Mouse (Mus musculus) right cerebral cortex, adult 2 months (tissue): ENCODE data around the gene N4bp1.

ENCODE experiments used
- DNase-seq, 2 experiments: peaks; one replicate each; pipeline ENCODE4 v3.0.0; 2021 to 2022; ENCODE audit warnings: low spot score in 2 of 2

The N4bp1 gene

DNA sequence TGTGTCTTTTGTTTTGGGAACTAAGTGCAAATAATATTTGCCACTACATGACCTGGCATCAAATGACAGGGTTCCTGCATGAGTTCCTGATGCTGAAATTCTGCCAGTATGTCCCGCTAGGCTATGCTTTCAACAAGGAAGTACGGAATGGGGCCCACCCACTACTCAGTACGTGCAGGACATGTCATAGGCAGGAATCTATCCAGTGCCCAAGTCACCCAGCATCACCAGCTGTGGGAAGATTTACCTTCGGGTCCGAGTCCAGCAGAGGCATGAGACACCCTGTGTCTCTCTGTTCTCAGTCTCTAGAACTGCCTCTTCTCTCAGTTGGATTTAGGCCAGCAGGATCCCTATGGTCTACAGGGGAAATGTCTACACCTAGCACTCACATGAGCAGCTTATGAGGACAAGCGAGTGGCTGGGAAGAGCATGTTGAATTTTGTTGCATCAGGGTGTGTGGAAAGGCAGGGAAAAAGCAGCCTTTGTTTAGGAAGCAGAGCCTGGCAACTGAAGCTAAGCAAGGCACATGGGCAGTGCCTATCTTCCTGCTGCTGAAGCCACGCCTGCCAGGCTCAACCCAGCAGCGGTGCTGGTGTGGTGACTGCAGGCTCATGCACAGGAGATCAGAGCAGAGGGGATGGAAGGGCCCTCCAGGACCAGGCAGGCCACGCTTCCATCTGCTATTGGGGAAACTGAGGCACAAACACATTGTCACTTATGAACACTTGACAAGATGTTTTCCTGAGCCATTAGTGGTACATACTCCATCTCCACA is 59.2 kb downstream of the N4bp1 start:
- no peak for DNase-seq

DNA sequence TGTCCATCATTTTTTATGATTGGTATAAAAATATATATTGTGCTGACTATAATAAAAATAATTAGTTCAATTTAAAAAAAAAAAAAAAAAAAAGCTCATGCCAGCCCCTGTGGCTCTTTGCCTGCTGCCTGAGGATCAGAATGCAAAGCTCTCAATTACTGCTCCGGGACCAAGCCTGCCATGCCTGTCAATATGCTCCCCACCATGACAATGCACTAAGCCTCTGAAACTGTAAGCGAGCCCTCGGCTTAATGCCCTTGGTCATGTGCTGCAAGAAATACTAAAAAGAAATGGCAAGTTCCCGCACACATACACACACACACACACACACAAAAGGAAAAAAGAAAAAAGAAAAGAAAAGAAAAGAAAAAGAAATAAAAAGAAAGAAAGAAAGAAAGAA is 60.3 kb downstream of the N4bp1 start:
- DNase-seq, result no peak

DNA sequence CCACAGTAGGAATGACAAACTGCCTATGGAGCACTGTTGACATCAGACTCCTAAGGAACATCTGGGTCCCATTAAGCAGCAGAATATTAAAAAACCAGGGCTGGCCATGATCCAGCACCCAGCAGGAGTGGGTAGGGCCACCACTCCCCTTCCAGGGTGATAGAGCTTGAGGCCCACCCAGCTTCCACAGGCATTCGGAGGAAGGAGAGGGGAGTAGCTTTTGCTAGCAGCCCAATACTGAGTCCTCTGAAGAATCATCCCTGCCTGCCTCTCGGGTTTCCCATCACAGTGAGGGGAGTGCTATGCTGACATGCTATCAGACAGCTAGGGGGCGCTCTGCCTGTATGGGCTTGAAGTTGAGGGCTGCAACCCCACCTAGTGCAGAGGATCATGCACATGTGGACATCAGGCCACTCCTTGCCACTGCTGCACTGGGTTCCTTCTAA is 64.3 kb downstream of the N4bp1 start:
- DNase-seq, result no peak

DNA sequence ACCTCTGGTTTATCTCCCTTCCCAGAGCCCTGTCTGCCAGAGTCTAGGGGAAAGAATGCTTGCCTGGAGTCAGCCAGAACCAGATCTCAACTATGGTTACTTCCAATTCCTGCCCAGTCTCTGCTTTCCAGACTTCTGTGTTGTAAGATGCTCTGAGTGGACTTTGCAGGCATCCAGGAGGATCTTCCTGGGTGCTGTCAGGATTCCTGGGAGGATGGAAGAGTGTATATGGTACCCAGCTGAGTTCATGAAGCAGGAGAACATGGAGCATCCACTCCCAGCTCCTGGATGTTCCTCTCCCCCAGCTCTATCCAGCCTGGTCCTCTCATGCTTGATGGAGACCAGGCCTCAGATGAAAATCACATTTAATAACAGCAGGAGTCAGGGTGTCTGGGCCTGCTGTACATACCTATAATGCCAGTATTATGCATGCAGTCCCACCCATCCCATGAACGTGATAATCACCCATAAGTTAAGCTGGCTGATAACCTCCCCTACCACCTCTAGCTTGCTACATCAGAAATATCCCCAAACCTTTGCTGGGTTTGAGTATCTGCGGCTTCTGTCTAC is 64.8 kb downstream of the N4bp1 start:
- no peak for DNase-seq

DNA sequence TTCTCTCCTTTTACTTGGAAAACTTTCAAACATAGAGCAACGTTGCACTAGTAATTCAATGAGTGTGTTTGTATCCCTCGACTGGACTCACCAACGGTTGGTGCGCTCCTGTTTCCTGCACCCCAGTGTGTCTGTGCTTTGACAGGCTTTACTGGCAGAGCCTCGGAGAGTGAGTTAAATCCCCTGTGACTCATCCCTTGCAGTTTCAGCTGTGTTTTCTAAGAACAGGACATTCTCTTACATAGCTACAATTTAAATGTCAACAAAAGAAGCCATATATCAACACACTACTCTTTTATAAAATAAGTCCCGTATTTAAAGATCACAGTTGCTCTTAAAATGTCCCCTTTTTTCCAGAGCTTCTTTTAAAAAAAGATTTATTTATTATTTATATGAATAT is 65.6 kb downstream of the N4bp1 start:
- peak; percentile 14 to 18 for DNase-seq

DNA sequence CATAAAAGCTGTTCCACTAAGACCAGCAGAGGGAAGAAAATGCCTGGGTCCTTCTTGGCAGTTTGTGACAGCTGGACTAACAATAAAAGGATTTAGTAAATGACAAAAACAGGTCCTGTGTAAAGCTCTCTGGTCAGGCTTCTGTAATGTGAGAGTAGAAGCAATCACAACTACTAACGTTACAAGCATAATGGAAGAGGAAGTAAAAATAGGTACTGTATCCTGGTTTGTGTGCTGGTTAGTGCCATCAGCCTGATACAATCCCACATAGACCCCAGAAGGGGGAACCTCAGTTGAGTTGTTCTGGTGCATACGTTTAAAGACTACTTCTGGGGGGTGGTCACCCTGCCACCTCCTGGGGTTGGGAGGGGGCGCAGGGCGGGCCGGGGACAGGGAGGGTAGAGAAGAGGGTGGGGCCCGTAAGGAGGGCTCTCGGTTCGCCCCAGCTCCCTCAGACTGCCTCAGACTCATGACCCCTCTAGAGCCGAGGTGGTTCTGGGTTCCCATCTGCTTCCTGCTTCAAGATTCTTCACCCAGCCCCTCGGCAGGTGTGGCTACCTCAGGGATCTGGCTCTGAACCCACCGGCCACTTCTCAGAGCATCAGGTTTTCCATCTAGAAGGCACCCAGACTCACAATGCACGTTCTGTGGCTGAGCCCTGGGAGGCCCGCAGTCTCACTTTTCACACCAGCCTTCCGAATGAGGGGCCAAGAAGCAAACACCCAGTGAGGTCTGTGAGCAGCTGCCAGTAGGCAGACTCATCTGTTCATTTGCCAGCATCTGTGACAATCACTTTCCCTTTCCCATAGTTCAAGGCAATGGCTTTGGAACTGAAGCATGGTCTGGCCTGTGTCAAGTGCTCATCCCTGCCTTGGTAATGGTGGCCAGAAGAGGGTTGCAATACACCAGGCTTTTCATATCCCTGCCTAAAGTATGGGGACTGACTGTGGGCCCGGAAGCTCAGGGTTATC is 75.8 kb downstream of the N4bp1 start:
- DNase-seq, result no peak

DNA sequence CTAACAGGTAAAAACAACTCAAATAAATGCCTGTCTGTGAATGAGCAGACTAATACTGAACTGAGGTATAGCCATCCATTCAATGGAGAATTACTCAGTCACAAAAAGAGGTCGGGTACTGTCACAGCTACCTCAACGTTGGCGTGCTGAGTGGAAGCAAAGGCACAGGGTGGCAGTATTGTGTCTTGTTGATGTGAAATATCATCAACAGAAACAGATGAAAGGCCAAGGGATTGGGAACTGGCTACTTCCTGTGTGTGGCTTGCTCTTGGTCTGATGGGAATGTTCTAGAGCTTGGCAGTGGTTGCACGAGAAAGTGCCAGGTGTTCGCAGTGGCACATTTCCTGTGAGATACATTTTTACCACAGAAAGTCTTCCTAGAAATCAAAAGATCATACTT is 76.8 kb downstream of the N4bp1 start:
- no peak for DNase-seq

DNA sequence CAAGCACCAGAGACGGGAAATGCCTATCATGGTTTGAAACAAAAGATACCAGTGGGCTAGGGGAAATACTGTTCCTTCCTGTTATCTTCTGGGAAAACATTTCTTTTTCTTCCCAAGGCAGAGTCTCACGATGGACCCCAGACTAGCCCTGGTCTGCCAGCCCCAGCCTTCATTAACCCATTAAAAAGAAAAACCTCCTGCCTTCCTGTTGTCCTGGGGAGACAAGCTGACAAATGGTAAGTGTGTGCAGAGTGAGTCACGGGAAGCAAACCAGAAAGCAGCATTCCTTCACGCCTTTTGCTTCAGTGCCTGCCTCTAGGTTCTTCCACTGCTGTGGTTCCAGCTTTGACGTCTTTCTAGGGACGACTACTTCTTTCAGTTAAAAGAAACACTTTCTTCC is 83.1 kb downstream of the N4bp1 start:
- DNase-seq, result no peak

DNA sequence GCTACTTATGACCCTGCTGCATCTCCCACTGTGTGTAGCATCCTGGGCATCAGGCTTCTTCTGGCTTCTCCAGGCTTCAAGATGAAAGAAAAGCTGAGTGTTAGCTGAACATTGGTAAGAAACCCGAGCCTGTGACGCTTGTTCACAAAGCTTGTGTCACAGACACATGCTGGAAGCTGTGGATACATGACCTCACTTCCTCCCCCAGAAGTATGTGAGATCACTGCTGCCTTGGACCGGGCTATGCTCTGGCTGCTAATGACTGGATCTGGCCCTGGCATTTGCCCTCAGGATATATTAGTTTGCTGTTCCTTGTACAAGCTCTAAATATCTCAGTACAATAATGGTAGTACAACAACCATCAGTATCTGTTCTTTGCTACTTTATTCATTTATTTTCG is 84.1 kb downstream of the N4bp1 start:
- DNase-seq, result no peak

DNA sequence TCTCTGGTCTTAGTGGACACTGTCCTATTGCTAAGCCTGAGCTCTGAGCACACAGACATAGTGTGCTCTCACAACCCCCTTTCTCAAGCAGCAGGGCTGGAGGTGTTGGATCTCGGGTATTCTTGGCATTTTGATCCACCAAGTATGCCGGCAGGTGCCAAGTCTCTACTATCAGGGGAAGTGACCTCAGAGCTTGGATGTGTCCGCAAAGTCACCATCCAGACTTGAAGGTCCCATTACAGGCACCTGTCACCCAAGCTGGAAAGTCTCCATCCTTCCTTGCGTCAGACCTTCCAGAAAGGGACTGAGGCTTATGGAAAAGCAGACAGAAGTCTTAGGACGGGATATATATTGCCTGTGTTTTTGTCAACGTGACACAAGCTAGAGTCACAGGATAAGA is 86.9 kb downstream of the N4bp1 start:
- no peak for DNase-seq

DNA sequence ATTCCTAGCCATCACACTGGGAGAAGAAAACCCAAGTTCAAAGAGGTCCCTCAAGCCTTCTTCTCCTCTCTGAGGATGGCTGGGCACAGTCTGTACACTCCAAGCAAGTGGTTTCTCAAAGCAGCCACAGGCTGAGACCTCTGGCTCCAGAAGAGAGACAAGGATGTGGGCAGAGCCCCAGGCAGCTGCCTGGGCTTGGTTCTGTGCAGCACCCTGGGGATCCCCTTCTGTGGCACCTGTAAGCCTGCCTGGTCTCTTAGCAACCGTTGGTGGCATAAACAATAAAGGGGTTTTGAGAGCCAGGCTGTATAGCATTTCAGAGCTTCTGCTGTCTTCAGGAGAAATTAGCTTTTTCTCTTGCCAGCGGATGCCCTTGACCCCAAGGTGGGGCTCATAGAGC is 87.4 kb downstream of the N4bp1 start:
- no peak for DNase-seq

DNA sequence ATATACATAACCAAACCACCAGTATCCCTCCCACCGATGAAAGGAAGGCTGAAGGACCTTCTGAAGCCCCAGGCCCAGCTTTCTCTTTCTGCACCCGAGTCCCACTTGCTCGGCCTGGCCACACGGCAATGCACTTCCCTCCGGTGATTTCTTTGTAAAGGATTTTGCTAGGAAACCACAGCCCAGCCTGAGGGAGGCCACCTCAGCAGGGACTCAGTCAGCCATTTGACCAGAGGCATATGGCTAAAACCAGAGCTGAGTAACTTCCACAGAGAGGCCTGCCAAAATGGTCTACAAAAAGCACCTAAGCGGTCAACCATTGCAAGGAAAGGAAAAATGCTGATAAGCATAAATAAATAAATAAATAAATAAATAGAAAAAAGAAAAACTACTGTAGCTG is 90.3 kb downstream of the N4bp1 start:
- DNase-seq, result no peak

DNA sequence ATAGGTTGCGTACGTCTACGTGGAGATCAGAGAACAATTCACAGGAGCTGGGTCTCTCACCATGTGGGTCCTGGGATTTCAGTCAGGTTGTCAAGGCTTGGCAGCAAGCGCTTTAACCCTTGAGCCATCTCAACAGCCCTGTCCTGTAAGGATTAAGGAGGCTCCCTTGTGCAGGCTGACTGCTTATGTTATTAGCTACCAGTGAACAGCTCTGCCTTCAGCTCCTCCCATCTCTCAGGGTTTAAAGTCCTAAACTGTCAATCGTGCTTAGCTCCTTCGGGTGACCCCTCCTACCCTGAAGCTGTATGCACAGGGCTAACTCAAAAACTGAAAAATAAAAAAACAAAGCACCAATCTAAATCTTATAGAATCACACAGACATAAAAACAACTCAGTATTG is 93.5 kb downstream of the N4bp1 start:
- no peak for DNase-seq

DNA sequence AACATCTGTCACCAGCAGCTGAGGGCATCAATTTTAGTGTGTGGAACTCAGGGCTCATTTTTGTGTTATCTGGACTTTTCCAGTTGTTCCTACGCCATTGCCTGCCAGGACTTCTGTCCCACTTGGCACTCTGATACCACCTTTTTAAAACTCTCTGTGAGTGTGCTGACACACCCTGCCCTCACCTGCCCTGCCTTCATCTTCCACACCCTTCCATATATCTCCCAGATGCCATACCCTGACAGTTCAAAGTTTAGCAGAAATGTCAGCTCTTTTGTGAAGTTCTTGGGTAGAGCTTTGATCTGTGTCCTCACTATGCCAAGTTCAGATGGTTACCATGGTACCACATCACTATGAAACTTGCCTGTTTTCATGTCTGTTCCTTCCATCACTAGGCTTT is 95.5 kb downstream of the N4bp1 start:
- no peak for DNase-seq

DNA sequence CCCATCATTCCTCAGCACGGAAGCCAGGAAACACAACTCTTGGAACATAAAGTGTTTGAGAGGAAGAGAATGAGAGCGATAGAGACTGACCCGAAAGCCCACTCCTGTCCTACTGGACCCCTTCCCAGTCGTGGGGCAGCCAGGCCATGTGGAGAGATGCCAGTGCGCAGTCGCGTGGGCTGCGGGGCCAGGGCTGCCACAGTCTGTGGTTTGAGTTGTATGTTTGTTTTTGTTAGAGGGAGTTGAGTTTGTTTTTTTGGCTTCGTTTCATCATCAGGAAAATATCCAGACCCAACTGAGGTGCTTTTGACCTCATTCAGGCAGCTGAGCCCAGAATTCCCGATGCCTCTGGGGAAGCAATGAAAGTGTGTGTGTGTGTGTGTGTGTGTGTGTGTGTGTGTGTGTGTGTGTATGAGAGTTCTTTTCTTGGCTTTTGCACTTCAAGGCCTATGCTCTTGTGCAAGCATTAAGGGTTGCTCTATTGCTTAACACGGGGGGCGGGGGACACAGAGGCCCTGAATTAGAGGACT is 97.1 kb downstream of the N4bp1 start:
- DNase-seq, result no peak

DNA sequence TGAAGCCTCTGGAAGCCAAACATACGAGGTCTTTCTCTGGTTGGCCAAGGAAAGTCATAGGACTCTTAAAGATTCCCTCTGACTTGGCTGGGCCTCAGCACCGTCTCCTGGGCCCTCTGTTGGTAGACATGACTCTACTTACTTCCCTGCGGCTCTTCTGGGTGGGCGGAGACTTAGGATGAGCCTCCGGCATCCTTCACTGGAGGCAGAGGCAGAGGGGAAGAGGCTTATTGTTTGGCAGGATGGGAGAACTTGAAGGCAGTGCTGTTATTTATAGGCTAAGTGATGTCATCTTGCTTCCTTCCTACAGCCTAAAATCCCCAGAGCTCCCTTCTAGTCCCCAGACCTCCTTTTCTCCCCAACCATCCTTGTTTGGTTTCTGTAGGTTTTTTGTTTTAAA is 98.6 kb downstream of the N4bp1 start:
- DNase-seq, result no peak

DNA sequence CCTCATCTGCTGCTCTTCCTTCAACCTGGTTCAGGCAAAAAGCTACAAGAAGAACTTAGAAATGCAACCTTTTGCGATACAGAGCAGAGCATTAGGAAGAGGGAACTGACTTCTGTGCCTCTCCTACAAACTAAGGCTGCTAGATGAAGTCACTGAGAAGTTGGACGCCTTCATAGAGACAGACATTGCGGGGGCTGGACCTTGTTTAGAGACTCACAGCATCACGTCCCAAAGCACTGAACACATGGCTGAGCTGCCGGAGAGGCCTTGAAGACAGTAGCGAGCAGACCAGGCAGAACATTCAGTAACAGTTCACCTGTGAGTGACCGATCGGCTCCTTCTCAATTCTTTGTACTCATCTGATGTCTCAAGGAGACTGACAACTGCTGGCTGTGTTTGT is 104.0 kb downstream of the N4bp1 start:
- DNase-seq, result no peak

DNA sequence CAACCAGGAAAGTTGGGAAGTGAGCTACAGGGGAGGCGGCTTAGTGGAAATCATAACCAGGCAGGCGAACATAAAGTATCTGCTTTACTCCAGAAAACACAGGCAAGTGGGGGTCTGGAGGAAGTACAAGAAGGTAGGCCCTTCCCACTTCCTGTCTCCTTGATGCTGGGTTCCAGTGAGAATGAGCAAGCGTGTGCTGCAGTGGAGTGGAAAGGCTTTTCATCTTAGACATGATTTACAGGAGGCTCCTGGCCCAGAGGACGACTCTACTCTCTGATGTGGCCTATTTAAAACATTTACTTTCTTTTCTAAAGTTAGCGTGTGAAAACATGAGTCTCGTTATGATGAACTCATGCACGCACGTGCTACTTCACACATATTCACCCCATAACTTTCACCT is 105.9 kb downstream of the N4bp1 start:
- no peak for DNase-seq

DNA sequence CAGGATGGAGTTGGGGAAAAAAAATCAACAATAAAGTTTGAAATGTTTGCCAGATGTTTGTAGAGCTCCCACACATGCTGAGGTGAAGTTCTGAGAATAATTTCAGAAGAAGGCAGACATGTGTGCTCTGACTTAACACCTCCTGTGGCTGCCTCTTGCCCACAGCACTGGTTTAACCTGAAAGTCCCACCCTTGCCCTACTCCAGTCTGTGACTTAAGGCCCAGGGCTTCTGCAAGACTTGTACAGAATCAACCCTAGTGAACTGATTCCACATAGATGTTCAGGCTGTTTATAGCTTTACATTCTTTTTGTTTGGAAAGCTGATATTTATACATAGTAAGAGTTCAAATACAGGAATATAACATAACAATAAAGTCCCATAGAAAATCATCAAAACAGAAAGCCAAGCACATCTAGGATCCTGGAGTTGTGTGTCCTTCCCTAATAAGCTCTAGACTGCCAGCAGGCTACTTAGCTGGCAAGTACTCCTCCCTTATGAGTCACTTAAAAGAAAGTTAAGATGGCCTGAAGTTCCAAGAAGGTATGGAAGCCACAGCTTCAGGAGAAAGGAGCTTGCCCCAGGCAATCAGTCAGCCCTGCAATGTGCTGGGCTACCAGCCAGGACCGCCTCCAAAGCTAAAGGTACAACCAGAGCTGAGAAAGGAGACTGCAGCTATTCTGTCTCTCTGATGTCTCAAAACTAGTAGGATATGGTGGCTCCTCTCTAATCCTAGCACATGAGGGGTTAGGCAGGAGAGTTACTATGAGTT is 114.9 kb downstream of the N4bp1 start:
- no peak for DNase-seq

DNA sequence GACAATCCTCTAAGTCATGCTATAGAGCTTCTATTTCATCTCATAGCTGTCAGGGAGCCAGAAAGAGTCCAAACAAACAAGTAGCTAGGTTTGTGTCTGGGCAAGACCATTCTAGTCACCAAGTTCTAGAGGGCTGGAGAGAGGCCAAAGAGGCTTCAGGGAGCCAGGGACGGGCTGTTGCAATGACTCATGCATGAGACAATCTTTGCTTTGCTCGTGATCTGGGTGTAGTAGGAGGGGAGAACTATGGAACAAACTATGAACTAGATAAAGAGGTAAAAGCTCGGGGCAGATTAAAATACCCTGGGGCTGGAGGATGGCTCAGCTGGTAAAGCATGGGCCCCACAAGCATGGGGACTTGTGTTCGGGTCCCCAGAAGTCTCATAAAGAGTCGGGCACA is 116.6 kb downstream of the N4bp1 start:
- DNase-seq, result peak; percentile 37 to 41

DNA sequence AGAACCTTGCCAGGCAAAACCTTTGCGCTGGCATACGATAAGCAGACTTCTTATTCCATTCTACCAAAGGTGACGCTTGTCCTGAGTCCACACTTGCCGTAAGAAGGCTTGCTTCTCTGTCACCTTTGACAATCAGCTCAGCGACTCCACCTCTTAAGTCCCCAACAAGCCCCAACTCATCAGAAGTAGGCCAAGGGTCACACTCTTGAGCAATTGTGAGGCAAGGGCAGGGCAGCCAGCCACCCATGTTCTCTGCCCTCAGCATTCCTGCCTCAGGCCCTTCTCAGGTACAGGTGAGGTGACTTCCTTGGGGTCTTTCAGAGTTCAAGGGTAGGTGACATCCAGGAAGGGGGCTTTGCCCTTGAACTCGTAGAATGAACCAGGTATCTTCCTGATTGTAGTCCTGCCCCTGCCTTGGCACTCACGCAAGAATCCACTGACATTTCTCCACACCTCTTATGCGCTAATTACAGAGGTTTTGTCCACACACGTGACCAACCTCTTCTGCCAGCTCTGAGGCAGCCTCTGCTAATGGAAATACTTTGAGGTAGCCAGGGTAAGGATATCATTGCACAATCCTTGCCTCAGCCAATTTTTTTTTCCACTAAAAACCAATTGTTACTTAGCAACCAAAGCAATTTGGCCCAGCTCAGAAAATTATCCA is 118.4 kb downstream of the N4bp1 start:
- DNase-seq, result no peak
